ENCODE assay signal across 17 mouse cellular contexts in genomic region chr13:51797899-51798746, GRCm38 (mm10). TPM values are rescaled to one million over a fixed set of nuclear protein-coding genes. Genes with fewer than 3 reads are reported as not detected.
DNase-seq lines count a peak whose midpoint lies in the region; ATAC-seq lines count a peak whose summit lies in the region.
"Had no signal": no experiment of that assay in that cellular context is flagged by ENCODE, and none has a peak within 500 bp of the region (broad histone marks: within the 10 kb centered on the region; RNA-seq: fewer than 3 reads in every experiment).

No protein-coding gene starts in this region.

- no peak for DNase-seq in midbrain, embryonic 10.5 days (ENCODE audit: low spot score)
- peak; percentile 44 to 46 for DNase-seq in CD8-positive naive resting alpha-beta T cell, adult 2 months (ENCODE audit: low read depth in 2 of 2, low spot score in 2 of 2)
- DNase-seq in induced T-regulatory cell, adult 2 months (ENCODE audit: low read depth): peak; percentile 92
- DNase-seq in thymus, postnatal 36 days: peak; percentile 40 to 47
- no peak for DNase-seq in kidney, adult 9 months
- no peak for DNase-seq in layer of hippocampus, adult 9-10 months (ENCODE audit: low spot score)
- DNase-seq: cerebellum, adult 11-12 months; kidney, adult 11 months; kidney, postnatal 36 days; retina, postnatal 1 day had no signal

- WGBS in midbrain, embryonic 10.5 days: 66% methylated on average over 8 of the region's 8 CpGs
- WGBS in midbrain, embryonic 16.5 days: 60% methylated on average over 8 of the region's 8 CpGs

- H3K27ac ChIP-seq in midbrain, embryonic 10.5 days (replicated peaks): 0 out of 2 replicates have a peak overlapping the region, but pooled peaks have one; percentile 10
- H3K27ac ChIP-seq in midbrain, embryonic 16.5 days (ENCODE audit: low read length): no peak overlapping the region
- H3K27ac ChIP-seq: embryonic facial prominence, embryonic 15.5 days; heart, embryonic 15.5 days; hindbrain, embryonic 13.5 days had no signal

- no peak overlapping the region for H3K4me3 ChIP-seq in midbrain, embryonic 10.5 days
- H3K4me3 ChIP-seq in midbrain, embryonic 16.5 days (ENCODE audit: low read depth, low read length): no peak overlapping the region
- H3K4me3 ChIP-seq: embryonic facial prominence, embryonic 15.5 days; heart, embryonic 15.5 days; hindbrain, embryonic 13.5 days; myocyte had no signal

- peaks cover 14% of the 10 kb centered on the region for H3K4me1 ChIP-seq in midbrain, embryonic 10.5 days
- no peaks in the 10 kb centered on the region for H3K4me1 ChIP-seq in midbrain, embryonic 16.5 days (ENCODE audit: control insufficient read depth, insufficient read depth, low read length)

- ATAC-seq in midbrain, embryonic 16.5 days: no peak

- no peak overlapping the region for H3K4me2 ChIP-seq in midbrain, embryonic 16.5 days (ENCODE audit: low read length)
- H3K4me2 ChIP-seq: embryonic facial prominence, embryonic 15.5 days; heart, embryonic 15.5 days; hindbrain, embryonic 13.5 days; liver, embryonic 11.5 days; midbrain, embryonic 11.5 days had no signal

- no peak overlapping the region for H3K9ac ChIP-seq in midbrain, embryonic 16.5 days (ENCODE audit: low read depth, low read length)
- H3K9ac ChIP-seq: embryonic facial prominence, embryonic 15.5 days; heart, embryonic 15.5 days; hindbrain, embryonic 13.5 days had no signal

- no peaks in the 10 kb centered on the region for H3K9me3 ChIP-seq in midbrain, embryonic 10.5 days (replicated peaks)
- no peaks in the 10 kb centered on the region for H3K9me3 ChIP-seq in midbrain, embryonic 16.5 days (replicated peaks; ENCODE audit: control insufficient read depth, low read length, poor library complexity, severe bottlenecking)
- H3K9me3 ChIP-seq: embryonic facial prominence, embryonic 15.5 days; heart, embryonic 15.5 days; hindbrain, embryonic 13.5 days had no signal

- peaks cover 23% of the 10 kb centered on the region for H3K27me3 ChIP-seq in midbrain, embryonic 10.5 days (ENCODE audit: low read depth, poor library complexity, severe bottlenecking)
- no peaks in the 10 kb centered on the region for H3K27me3 ChIP-seq in midbrain, embryonic 16.5 days (ENCODE audit: control insufficient read depth, insufficient read depth, low read depth, low read length)
- H3K27me3 ChIP-seq: embryonic facial prominence, embryonic 15.5 days; heart, embryonic 15.5 days had no signal

- H3K36me3 ChIP-seq in midbrain, embryonic 10.5 days: no peaks in the 10 kb centered on the region
- no peaks in the 10 kb centered on the region for H3K36me3 ChIP-seq in midbrain, embryonic 16.5 days (ENCODE audit: control insufficient read depth, insufficient read depth, low read length)
- H3K36me3 ChIP-seq: embryonic facial prominence, embryonic 15.5 days; heart, embryonic 15.5 days; hindbrain, embryonic 13.5 days had no signal

RNA-seq across cellular contexts. Expression of gene Sema4d, which starts 4.6 kb away (rescaled TPM):
- polyA plus RNA-seq in midbrain, embryonic 10.5 days (2016; fragmentation: Nextera tagmentation; extraction: Ambion mirVana): 5.6 and 5.9 TPM in 2 replicates
- 15.4 and 16.7 TPM in 2 replicates for polyA plus RNA-seq in midbrain, embryonic 16.5 days (2015; fragmentation: Nextera tagmentation; extraction: Ambion mirVana)

RNA-seq across cellular contexts. Expression of gene Gadd45g, which starts 48.4 kb away (rescaled TPM):
- polyA plus RNA-seq in midbrain, embryonic 10.5 days (2016; fragmentation: Nextera tagmentation; extraction: Ambion mirVana): 192 and 243 TPM in 2 replicates
- 44.2 and 45.5 TPM in 2 replicates for polyA plus RNA-seq in midbrain, embryonic 16.5 days (2015; fragmentation: Nextera tagmentation; extraction: Ambion mirVana)

Comparison
In these comparisons a context has a peak if more than half of its experiments do, and no peak if none do; other contexts are left out.
1. DNase-seq: peak in CD8-positive naive resting alpha-beta T cell, adult 2 months (2 of 2), induced T-regulatory cell, adult 2 months (single experiment) and thymus, postnatal 36 days (2 of 2); none in midbrain, embryonic 10.5 days (single experiment), kidney, adult 9 months (single experiment) and layer of hippocampus, adult 9-10 months (single experiment).